Mouse (Mus musculus) midbrain, postnatal 0 days (tissue): Measurements from ENCODE around the gene Cers6. TPM values are rescaled to one million over a fixed set of nuclear protein-coding genes. Genes with fewer than 3 reads are reported as not detected.

Experiments used
- ATAC-seq: fragments of 200-750 bp; cut with Nextera tagmentation; 2 replicates; pipeline ENCODE4 v1.8.0; 2017; ENCODE audit warnings: moderate number of reproducible peaks, mild to moderate bottlenecking, moderate TSS enrichment, moderate library complexity; ENCODE audit not compliant: low FRiP score
- DNase-seq: peaks from one replicate; pipeline ENCODE4 v3.0.0-alpha.2; 2015; ENCODE audit warnings: low spot score
- H3K27ac ChIP-seq: fragments of 300-500 bp; sonication (generic); 2 replicates; pipeline ENCODE4 v1.5.1; 2014; ENCODE audit warnings: low read depth, mild to moderate bottlenecking, low read length, mixed read lengths
- H3K27me3 ChIP-seq: fragments of 300-500 bp; sonication (generic); 2 replicates; pipeline ENCODE4 v1.6.1; 2014; ENCODE audit warnings: low read length, control low read depth, mixed read lengths; ENCODE audit not compliant: insufficient read depth
- H3K36me3 ChIP-seq: fragments of 300-500 bp; sonication (generic); 2 replicates; pipeline ENCODE4 v1.6.1; 2014; ENCODE audit warnings: low read length, control low read depth, mixed read lengths; ENCODE audit not compliant: insufficient read depth
- H3K4me1 ChIP-seq: fragments of 300-500 bp; sonication (generic); 2 replicates; pipeline ENCODE4 v1.6.1; 2014; ENCODE audit warnings: mild to moderate bottlenecking, control low read depth, antibody characterized with exemption, low read length, mixed read lengths; ENCODE audit not compliant: insufficient read depth
- H3K4me2 ChIP-seq: fragments of 300-500 bp; sonication (generic); 2 replicates; pipeline ENCODE4 v1.6.1; 2014; ENCODE audit warnings: low read depth, mild to moderate bottlenecking, low read length, mixed read lengths; ENCODE audit not compliant: poor library complexity, severe bottlenecking
- H3K4me3 ChIP-seq: fragments of 300-500 bp; sonication (generic); 2 replicates; pipeline ENCODE4 v1.5.1; 2014; ENCODE audit warnings: low read depth, mild to moderate bottlenecking, low read length, moderate library complexity
- H3K9ac ChIP-seq: fragments of 300-500 bp; sonication (generic); replicated peaks from 2 replicates; pipeline ENCODE4 v1.6.1; 2014; ENCODE audit warnings: mild to moderate bottlenecking, low read length, moderate library complexity, mixed read lengths; ENCODE audit not compliant: poor library complexity, severe bottlenecking
- H3K9me3 ChIP-seq: fragments of 300-500 bp; sonication (generic); 2 replicates; pipeline ENCODE4 v1.6.1; 2016; ENCODE audit warnings: low read length, control low read depth
- CTCF ChIP-seq: IDR thresholded peaks from 2 replicates; pipeline ENCODE4 v1.5.1; 2016; ENCODE audit warnings: antibody characterized with exemption, mild to moderate bottlenecking
- WGBS: fragments of 180-500 bp; shearing (Covaris S2); extraction: QIAGEN DNeasy Blood & Tissue Kit; methylation state at CpG from one replicate; pipeline ENCODE4 v1.1.7; 2014; 5-methylcytosine and 5-hydroxymethylcytosine counted together
- polyA plus RNA-seq: library from polyadenylated mRNA; unstranded; fragments of >200 nt; fragmentation: Nextera tagmentation; extraction: Ambion mirVana; gene quantifications from 2 replicates; pipeline ENCODE4 v1.2.1, GENCODE M21; 2015
- total RNA-seq: library from RNA; depleted of rRNA; stranded (reverse); fragments of >200 nt; gene quantifications from 2 replicates; pipeline ENCODE4 v1.2.3, GENCODE M21; 2014

The Cers6 gene
- total and polyA plus RNA-seq, 2 experiments from 2014 or later = 29.8 to 57.1 TPM

DNA sequence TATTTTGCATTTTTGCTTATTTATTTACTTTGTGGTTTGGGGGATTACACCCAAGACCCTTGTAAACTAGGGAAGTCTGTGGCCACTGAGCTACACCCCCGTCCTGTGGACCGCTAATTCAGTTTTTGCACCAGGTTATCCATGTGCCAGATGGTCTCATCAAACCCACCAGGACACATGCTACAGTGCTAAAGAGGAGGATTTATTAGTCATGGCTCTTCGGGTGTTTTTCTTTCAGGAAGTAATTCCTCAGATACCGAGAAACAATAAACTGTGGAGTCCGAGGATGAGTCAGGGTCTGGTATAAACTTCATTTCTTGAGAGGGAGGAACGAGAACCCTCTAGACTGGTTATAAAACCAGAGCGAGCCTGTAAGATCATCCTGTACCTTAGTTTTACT is 49.5 kb downstream of the Cers6 start:
- Histone ChIP-seq H3K27ac (no peak overlapping the region), H3K9me3 (no peaks in the 10 kb centered on the region), H3K36me3 (no peaks in the 10 kb centered on the region), H3K27me3 (no peaks in the 10 kb centered on the region), H3K4me3 (no peak overlapping the region), H3K4me2 (no peak overlapping the region), H3K9ac (no peak overlapping the region), H3K4me1 (no peaks in the 10 kb centered on the region)
- 80% methylated on average over 7 of the region's 7 CpGs for WGBS
- ATAC-seq (no peak), DNase-seq (no peak)
- TF ChIP-seq CTCF = no peak

DNA sequence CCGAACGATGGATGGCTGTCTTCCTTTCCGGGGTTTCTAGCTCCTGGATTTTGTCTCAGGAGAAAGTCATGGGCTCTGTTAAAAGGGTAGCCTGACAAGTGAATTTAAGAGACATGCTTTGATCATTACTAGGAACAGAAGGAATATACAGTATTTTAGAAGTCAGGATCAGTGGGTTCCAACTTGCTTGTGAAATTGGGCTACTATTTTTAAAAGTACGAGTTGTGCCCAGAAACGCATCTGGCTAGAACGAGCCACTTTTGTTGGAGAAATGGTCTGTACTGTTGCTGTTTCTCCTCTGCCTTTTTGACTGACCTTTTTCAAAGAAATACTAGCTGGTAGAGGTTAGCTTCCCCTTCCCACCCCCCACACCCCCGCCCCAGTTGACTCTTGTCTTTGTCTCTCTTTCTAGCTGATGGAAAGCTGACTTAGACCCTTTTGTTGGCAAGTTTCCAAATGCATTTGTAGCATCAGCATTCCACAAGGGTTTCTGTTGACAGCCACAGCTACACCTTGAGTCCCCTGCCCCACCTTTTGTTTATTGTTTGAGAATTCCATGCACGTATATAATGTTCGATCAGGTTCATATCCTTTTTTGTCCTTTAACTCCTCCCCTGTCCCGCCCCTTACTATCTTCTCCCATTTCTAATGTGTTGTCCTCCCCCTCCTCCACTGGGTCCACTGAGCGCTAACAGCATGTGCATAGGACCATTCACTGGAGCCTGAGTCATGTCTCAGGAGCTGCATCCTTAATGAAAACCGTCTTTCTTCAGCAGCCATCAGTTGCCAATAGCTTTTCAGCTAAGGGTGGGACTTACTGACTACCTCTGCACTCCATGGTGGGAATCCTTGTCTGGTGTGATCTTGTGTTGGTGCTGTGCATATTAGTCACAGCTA is 50.6 kb downstream of the Cers6 start:
- no peak for TF ChIP-seq CTCF
- H3K27me3 ChIP-seq = no peaks in the 10 kb centered on the region
- H3K4me2 ChIP-seq = no peak overlapping the region
- H3K9me3 ChIP-seq = no peaks in the 10 kb centered on the region
- H3K4me1 ChIP-seq = no peaks in the 10 kb centered on the region
- no peaks in the 10 kb centered on the region for H3K36me3 ChIP-seq
- H3K27ac ChIP-seq = no peak overlapping the region
- ATAC-seq (no peak), DNase-seq (no peak)
- no peak overlapping the region for H3K9ac ChIP-seq
- WGBS = 85% methylated on average over 12 of the region's 12 CpGs
- H3K4me3 ChIP-seq = no peak overlapping the region

DNA sequence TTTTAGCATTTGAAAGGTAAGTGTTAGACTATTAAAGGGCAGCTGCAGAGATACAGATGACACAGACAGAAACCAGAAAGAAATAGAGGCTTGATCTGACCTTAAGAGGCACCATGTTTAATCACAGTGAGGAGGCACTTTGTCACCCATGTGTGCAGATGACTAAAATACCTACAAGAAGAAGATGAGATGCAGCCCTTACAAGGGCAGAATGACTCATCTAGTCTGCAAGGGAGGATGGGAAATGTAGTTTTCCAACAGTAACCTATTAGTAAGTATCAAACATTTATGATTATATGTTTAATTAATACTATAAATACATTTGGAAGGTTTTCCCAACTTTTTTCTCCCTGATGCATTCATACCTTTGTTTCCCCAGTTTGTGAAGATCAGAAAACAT is 54.5 kb downstream of the Cers6 start:
- no peaks in the 10 kb centered on the region for H3K4me1 ChIP-seq
- no peak overlapping the region for H3K4me3 ChIP-seq
- ATAC-seq (no peak), DNase-seq (no peak)
- no peaks in the 10 kb centered on the region for H3K27me3 ChIP-seq
- H3K27ac ChIP-seq = no peak overlapping the region
- H3K9me3 ChIP-seq = no peaks in the 10 kb centered on the region
- no peak overlapping the region for H3K9ac ChIP-seq
- no peak for TF ChIP-seq CTCF
- H3K4me2 ChIP-seq = no peak overlapping the region
- H3K36me3 ChIP-seq = no peaks in the 10 kb centered on the region

DNA sequence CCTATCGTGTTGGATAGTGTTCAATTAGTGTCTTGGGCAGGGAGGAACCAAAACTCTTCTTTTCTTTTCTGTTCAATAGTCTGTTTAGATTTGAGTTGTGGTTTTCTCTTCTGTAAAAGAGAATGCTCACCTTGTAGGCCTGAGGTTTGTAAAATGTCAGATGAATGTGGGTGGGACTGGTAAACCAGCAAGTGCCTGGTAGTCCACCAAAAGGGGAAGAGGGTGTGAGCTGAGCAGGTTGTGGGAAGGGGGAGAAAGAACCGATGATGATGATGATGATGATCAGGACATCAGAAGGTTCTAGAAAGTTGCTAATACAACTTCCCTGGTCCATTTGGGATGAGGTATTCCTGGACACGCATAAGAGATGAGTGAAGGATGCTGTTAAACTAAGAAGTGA is 55.1 kb downstream of the Cers6 start:
- Histone ChIP-seq H3K36me3 (no peaks in the 10 kb centered on the region), H3K27me3 (no peaks in the 10 kb centered on the region), H3K4me3 (no peak overlapping the region), H3K27ac (no peak overlapping the region), H3K4me1 (no peaks in the 10 kb centered on the region), H3K9ac (no peak overlapping the region), H3K4me2 (no peak overlapping the region), H3K9me3 (no peaks in the 10 kb centered on the region)
- ATAC-seq (no peak), DNase-seq (no peak)
- 96% methylated on average over 3 of the region's 3 CpGs for WGBS
- no peak for TF ChIP-seq CTCF

DNA sequence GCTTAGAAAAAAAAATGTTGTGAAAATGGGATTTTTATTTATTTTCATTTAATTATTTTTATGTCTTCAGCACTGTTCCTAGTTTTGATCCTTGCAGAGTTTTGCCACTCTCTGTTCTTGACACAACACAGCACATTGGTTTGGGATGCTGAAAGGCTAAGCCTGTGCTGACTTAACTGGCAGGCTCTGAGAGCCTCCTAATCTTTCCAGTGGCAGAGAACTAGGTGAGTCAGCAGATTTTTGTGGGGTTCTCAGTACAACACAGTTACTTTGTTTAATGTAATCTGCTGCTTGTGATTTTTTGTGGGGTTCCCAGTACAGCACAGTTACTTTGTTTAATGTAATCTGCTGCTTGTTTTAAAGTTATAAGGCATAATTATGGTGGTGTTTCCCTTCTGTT is 55.8 kb downstream of the Cers6 start:
- Histone ChIP-seq H3K9ac (no peak overlapping the region), H3K27ac (no peak overlapping the region), H3K4me1 (no peaks in the 10 kb centered on the region), H3K36me3 (no peaks in the 10 kb centered on the region), H3K4me2 (no peak overlapping the region), H3K9me3 (no peaks in the 10 kb centered on the region), H3K4me3 (no peak overlapping the region), H3K27me3 (no peaks in the 10 kb centered on the region)
- ATAC-seq = no peak
- DNase-seq = no peak
- no peak for TF ChIP-seq CTCF

DNA sequence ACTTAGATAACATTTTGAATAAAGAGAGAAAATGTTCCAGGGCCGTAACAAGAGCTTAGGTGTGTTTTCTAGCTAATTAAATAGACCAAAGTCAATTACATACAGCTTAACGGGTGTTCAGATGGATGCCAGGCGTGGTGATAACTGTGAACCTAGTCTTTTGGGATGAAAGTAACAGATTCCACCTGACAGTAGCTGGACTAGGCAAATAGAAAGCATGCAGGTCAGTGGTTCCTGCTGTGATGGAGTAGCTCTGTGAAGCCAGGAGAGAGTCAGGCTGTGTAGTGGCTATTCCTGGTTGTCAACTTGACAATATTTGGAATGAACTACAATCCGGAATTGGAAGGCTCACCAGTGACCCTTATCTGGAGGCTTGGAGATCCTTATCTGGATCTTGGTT is 56.3 kb downstream of the Cers6 start:
- WGBS = 83% methylated on average over 4 of the region's 4 CpGs

More for the DNA sequence above, 56.3 kb downstream of the Cers6 start:
- no peak for DNase-seq
- no peak for ATAC-seq
- Histone ChIP-seq H3K4me3 (no peak overlapping the region), H3K4me2 (no peak overlapping the region), H3K9me3 (no peaks in the 10 kb centered on the region), H3K27ac (no peak overlapping the region), H3K4me1 (no peaks in the 10 kb centered on the region), H3K27me3 (no peaks in the 10 kb centered on the region), H3K9ac (no peak overlapping the region), H3K36me3 (no peaks in the 10 kb centered on the region)
- no peak for TF ChIP-seq CTCF
